Mouse (Mus musculus) myocyte (in vitro differentiated cells): Measurements from ENCODE around the gene Schip1.

Source experiments
- CEBPB ChIP-seq: IDR thresholded peaks from 2 replicates; pipeline ENCODE4 v1.6.1; 2011; ENCODE audit warnings: mild to moderate bottlenecking, moderate library complexity; ENCODE audit not compliant: poor library complexity, insufficient read depth, severe bottlenecking
- E2F4 ChIP-seq: IDR thresholded peaks from one replicate; pipeline ENCODE4 v1.6.1; 2011; ENCODE audit warnings: mild to moderate bottlenecking, control low read depth, moderate library complexity; ENCODE audit not compliant: insufficient read depth
- MAX ChIP-seq: IDR thresholded peaks from one replicate; pipeline ENCODE4 v1.6.1; 2011; ENCODE audit warnings: low read depth, mild to moderate bottlenecking, control low read depth
- MYOD1 ChIP-seq, 3 experiments: IDR thresholded peaks; one replicate each; pipeline ENCODE4 v1.6.1; 2011; ENCODE audit warnings: control low read depth in 2 of 3, low read depth in 2 of 3, mild to moderate bottlenecking in 2 of 3, moderate library complexity in 1 of 3; ENCODE audit not compliant: insufficient read length in 2 of 3, control insufficient read depth in 1 of 3
- MYOG ChIP-seq, 3 experiments: IDR thresholded peaks; one replicate each; pipeline ENCODE4 v1.6.1; 2011; ENCODE audit warnings: control low read depth in 2 of 3, low read depth in 2 of 3, mild to moderate bottlenecking in 2 of 3; ENCODE audit not compliant: insufficient read length in 2 of 3, control insufficient read depth in 1 of 3, insufficient read depth in 1 of 3
- POLR2A ChIP-seq: IDR thresholded peaks from one replicate; pipeline ENCODE4 v1.6.1; 2011; ENCODE audit warnings: low read depth, mild to moderate bottlenecking, control low read depth, moderate library complexity; ENCODE audit not compliant: insufficient read length
- TCF12 ChIP-seq: IDR thresholded peaks from one replicate; pipeline ENCODE4 v1.6.1; 2011; ENCODE audit warnings: mild to moderate bottlenecking, control low read depth; ENCODE audit not compliant: poor library complexity, insufficient read depth, severe bottlenecking

DNA sequence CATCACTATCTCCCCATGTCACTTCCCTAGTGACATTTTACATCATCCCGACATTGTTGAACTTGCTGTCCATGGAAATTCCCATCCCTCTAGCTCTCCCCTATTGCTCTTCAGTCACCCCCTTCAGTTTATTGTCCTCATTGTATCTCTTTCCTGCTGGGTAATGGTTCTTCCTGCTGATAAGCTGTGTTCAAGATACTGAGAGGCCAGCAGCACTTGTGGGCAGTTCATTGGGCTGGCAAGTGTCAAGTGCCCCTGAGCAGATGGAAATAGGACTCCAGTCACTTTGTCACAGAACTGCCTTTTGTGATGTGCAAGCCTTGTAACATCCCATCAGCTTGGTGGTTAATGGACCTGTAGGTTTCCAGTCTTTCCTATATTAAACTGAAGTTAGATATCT, 241.0 kb downstream of the Schip1 start:
- no peak for TF ChIP-seq E2F4
- TF ChIP-seq MYOG (IDR thresholded peaks at IDR 0.05; ENCODE audit: control insufficient read depth in 1 of 3, insufficient read depth in 1 of 3, insufficient read length in 2 of 3, low read depth in 2 of 3): no peak
- no peak for TF ChIP-seq POLR2A
- TF ChIP-seq MYOD1 (IDR thresholded peaks at IDR 0.05; ENCODE audit: control insufficient read depth in 1 of 3, insufficient read length in 2 of 3, low read depth in 2 of 3): no peak
- no peak for TF ChIP-seq MAX
- no peak for TF ChIP-seq TCF12
- TF ChIP-seq CEBPB: no peak
